8 mouse cellular contexts compared by ENCODE assay signal in genomic region chr8:66687511-66688329, GRCm38 (mm10). TPM values are rescaled to one million over a fixed set of nuclear protein-coding genes. Genes with fewer than 3 reads are reported as not detected.
DNase-seq lines count a peak whose midpoint lies in the region; ATAC-seq and TF ChIP-seq lines count a peak whose summit lies in the region.

TSS of gene Npy5r (minus strand) at chr8:66688128.

- intact Hi-C loops in left cerebral cortex, postnatal 14 days (cut with DNase I), result no loop called here
- intact Hi-C loops in heart, postnatal 36 days (cut with DNase I), result no loop called here

- H3K36me3 ChIP-seq in ES-E14 (ENCODE audit: control insufficient read depth, insufficient read depth, low read length, poor library complexity, severe bottlenecking), result no peaks in the 10 kb centered on the region
- no peaks in the 10 kb centered on the region for H3K36me3 ChIP-seq in forebrain, embryonic 16.5 days (ENCODE audit: control insufficient read depth, insufficient read depth)
- no peaks in the 10 kb centered on the region for H3K36me3 ChIP-seq in neural tube, embryonic 14.5 days (ENCODE audit: control insufficient read depth, insufficient read depth, low read length)

- in situ Hi-C loops in ES-E14 (cut with MboI; ENCODE audit: low sequenced_read_pairs in 2 of 2, unreplicated experiment in 2 of 2), result no loop called here

- peak within 1 kb of the TSS; percentile 36; the same call in 1 of the 2 replicates for H3K9ac ChIP-seq in ES-E14 (ENCODE audit: insufficient read depth, low read depth, low read length, poor library complexity, severe bottlenecking)
- H3K9ac ChIP-seq in forebrain, embryonic 16.5 days (replicated peaks; ENCODE audit: low read depth, low read length), result peak within 1 kb of the TSS; percentile 89
- peak within 1 kb of the TSS; percentile 70 for H3K9ac ChIP-seq in neural tube, embryonic 14.5 days (replicated peaks; ENCODE audit: low read depth, low read length)

- peak within 1 kb of the TSS; percentile 99 for H3K4me2 ChIP-seq in forebrain, embryonic 16.5 days (ENCODE audit: low read length)
- H3K4me2 ChIP-seq in neural tube, embryonic 14.5 days (ENCODE audit: low read depth, low read length), result peak within 1 kb of the TSS; percentile 90

- 1% methylated on average over 43 of the region's 43 CpGs for WGBS in forebrain, embryonic 16.5 days
- WGBS in neural tube, embryonic 14.5 days, result under 1% methylated on average over 43 of the region's 43 CpGs

- peak within 1 kb of the TSS; percentile 59 to 66 for H3K4me3 ChIP-seq in ES-E14 (ENCODE audit: insufficient read depth in 1 of 2, low read depth in 1 of 2, low read length in 2 of 2, poor library complexity in 1 of 2, severe bottlenecking in 1 of 2)
- peak within 1 kb of the TSS; percentile 71 for H3K4me3 ChIP-seq in forebrain, embryonic 16.5 days (replicated peaks; ENCODE audit: low read length)
- peak within 1 kb of the TSS; percentile 50 for H3K4me3 ChIP-seq in neural tube, embryonic 14.5 days (ENCODE audit: low read depth, low read length)

- H3K27ac ChIP-seq in ES-E14 (ENCODE audit: insufficient read depth, low read depth, low read length, poor library complexity, severe bottlenecking), result no peak within 1 kb of the TSS
- no peak within 1 kb of the TSS for H3K27ac ChIP-seq in forebrain, embryonic 16.5 days (ENCODE audit: low read length)
- H3K27ac ChIP-seq in neural tube, embryonic 14.5 days (ENCODE audit: low read depth, low read length), result no peak within 1 kb of the TSS

- H3K4me1 ChIP-seq in ES-E14 (ENCODE audit: control insufficient read depth in 2 of 2, insufficient read depth in 2 of 2, low read length in 2 of 2, poor library complexity in 1 of 2), result no peaks in the 10 kb centered on the region
- H3K4me1 ChIP-seq in forebrain, embryonic 16.5 days (replicated peaks; ENCODE audit: control insufficient read depth, insufficient read depth, low read length), result peaks cover 7% of the 10 kb centered on the region
- peaks cover 4% of the 10 kb centered on the region; the same call in 1 of the 2 replicates for H3K4me1 ChIP-seq in neural tube, embryonic 14.5 days (ENCODE audit: control insufficient read depth, insufficient read depth, low read length)

- peak; percentile 46 to 52 for DNase-seq in cerebellum, postnatal 14 days
- no peak for DNase-seq in cerebellum, adult 9-11 months
- DNase-seq in ES-E14 (ENCODE audit: low read depth, low spot score), result no peak
- DNase-seq in left cerebral cortex, postnatal 14 days (ENCODE audit: low spot score in 2 of 2), result peak; percentile 14 to 39
- no peak for DNase-seq in spleen, postnatal 10 days (ENCODE audit: low spot score in 2 of 2)
- no peak for DNase-seq in heart, postnatal 36 days

- no peaks in the 10 kb centered on the region for H3K9me3 ChIP-seq in ES-E14 (ENCODE audit: control insufficient read depth, insufficient read depth, low read depth, low read length)
- no peaks in the 10 kb centered on the region for H3K9me3 ChIP-seq in forebrain, embryonic 16.5 days (ENCODE audit: control insufficient read depth, low read length)
- H3K9me3 ChIP-seq in neural tube, embryonic 14.5 days (ENCODE audit: control insufficient read depth, low read length), result no peaks in the 10 kb centered on the region

- H3K27me3 ChIP-seq in forebrain, embryonic 16.5 days (replicated peaks; ENCODE audit: control insufficient read depth, insufficient read depth, low read length), result 0 out of 2 replicates have a peak, but pooled peaks cover 4% of the 10 kb centered on the region
- H3K27me3 ChIP-seq in neural tube, embryonic 14.5 days (ENCODE audit: control insufficient read depth, insufficient read depth, low read length), result no peaks in the 10 kb centered on the region

- ATAC-seq in forebrain, embryonic 16.5 days, result peak; percentile 85
- ATAC-seq in neural tube, embryonic 14.5 days (ENCODE audit: low read depth), result peak; percentile 83

TF ChIP-seq in ES-E14, 5 proteins besides CTCF, POLR2A, EP300 and RAD21:
- TF ChIP-seq HCFC1 (IDR thresholded peaks at IDR 0.05; ENCODE audit: borderline replicate concordance, insufficient read depth, low read length), result no peak
- TF ChIP-seq ZNF384 (IDR thresholded peaks at IDR 0.05; ENCODE audit: low read depth, low read length), result no peak
- no peak for TF ChIP-seq CHD2 (IDR thresholded peaks at IDR 0.05; ENCODE audit: low read depth, low read length)
- TF ChIP-seq MAFK (IDR thresholded peaks at IDR 0.05; ENCODE audit: insufficient read depth, low read depth, low read length), result no peak
- TF ChIP-seq ZC3H11A (IDR thresholded peaks at IDR 0.05; ENCODE audit: borderline replicate concordance, low read depth, low read length), result no peak

RNA-seq across cellular contexts. Expression of gene Npy5r, which starts in this region (rescaled TPM):
- not detected in 2 replicates for total RNA-seq in ES-E14 (2012; rRNA removed)
- 0.61 and 0.76 TPM in 2 replicates for polyA plus RNA-seq in forebrain, embryonic 16.5 days (2015; fragmentation: Nextera tagmentation; extraction: Ambion mirVana)
- total RNA-seq in left cerebral cortex, postnatal 14 days (2021), result 1 to 10 TPM; 3.8 to 5.1 TPM
- 2.5 and 4.0 TPM in 2 replicates for polyA plus RNA-seq in neural tube, embryonic 14.5 days (2014; fragmentation: Nextera tagmentation; extraction: Ambion mirVana)
- not detected for total RNA-seq in heart, postnatal 36 days (2021)

Comparison
In these comparisons a context has a peak if more than half of its experiments do, and no peak if none do; other contexts are left out.
1. DNase-seq: peak in cerebellum, postnatal 14 days (2 of 2) and left cerebral cortex, postnatal 14 days (2 of 2); none in cerebellum, adult 9-11 months (single experiment), ES-E14 (single experiment), spleen, postnatal 10 days (0 of 2) and heart, postnatal 36 days (0 of 2).
2. Peak in ATAC-seq, H3K4me3 ChIP-seq, H3K9ac ChIP-seq and H3K4me2 ChIP-seq in forebrain, embryonic 16.5 days; RNA of the gene not detected or under 1 TPM.
3. H3K9ac ChIP-seq: peak in every context shown above with its lines; median percentile 89 in forebrain, embryonic 16.5 days; 70 in neural tube, embryonic 14.5 days; 36 in ES-E14.
4. Peak in every context shown above with its lines, with median percentiles within 50 percentile points of each other: H3K4me3 ChIP-seq.